Mouse (Mus musculus): ENCODE measurements around the gene Scpep1. TPM values are rescaled to one million over a fixed set of nuclear protein-coding genes. Genes with fewer than 3 reads are reported as not detected.
A peak's percentile ranks its signal among the peaks of the same experiment; 100 is the strongest.
"Not testable (repeated sequence)": the region's sequence is repeated elsewhere in the genome, so short reads cannot be mapped to it uniquely, and the experiment has no call there.

Scpep1 gene
- polyA plus RNA-seq, 1 experiment from 2014 or later: 72.9 TPM

GRCm38 (mm10) chr11:88901341-88901802 is 53.9 kb downstream of the Scpep1 start:
- no peak for DNase-seq (ENCODE audit: low spot score)
- 77% methylated on average over 7 of the region's 7 CpGs for WGBS
- Histone ChIP-seq H3K27ac (replicated peaks) (no peak overlapping the region), H3K27me3 (replicated peaks; ENCODE audit: low read depth, poor library complexity, severe bottlenecking) (peaks cover 24% of the 10 kb centered on the region; the same call in 1 of the 2 replicates), H3K36me3 (replicated peaks) (no peaks in the 10 kb centered on the region), H3K4me1 (peaks cover 15% of the 10 kb centered on the region), H3K9me3 (no peaks in the 10 kb centered on the region), H3K4me3 (no peak overlapping the region)

- H3K4me1 ChIP-seq: peaks cover 11% of the 10 kb centered on the region
- no peaks in the 10 kb centered on the region for H3K9me3 ChIP-seq
- H3K4me3 ChIP-seq: no peak overlapping the region
- no peak overlapping the region for H3K27ac ChIP-seq (replicated peaks)
- 87% methylated on average over 6 of the region's 6 CpGs for WGBS
- DNase-seq (ENCODE audit: low spot score): no peak
- H3K36me3 ChIP-seq (replicated peaks): no peaks in the 10 kb centered on the region
- H3K27me3 ChIP-seq (replicated peaks; ENCODE audit: low read depth, poor library complexity, severe bottlenecking): peaks cover 24% of the 10 kb centered on the region; the same call in 1 of the 2 replicates
These were observed 55.7 kb downstream of the Scpep1 start for GRCm38 (mm10) chr11:88899561-88899960.

DNA sequence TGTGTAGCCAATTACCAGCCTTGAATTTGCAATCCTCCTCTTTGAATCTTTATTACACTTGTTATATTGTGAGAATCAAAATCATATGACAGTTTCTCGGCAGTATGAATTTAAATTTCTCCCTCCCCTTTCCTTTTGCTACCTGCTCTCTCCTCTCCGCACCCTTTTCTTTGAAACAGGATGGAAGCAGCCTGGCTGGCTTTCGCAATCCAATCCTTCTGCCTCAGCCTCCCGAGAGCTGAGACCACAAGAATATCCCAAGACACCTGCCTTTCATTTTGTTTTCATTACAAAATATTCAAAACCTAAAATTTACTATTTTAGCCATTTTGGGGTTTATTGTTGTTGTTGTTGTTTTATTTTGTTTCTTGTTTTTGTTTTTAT is 56.9 kb downstream of the Scpep1 start:
- WGBS: 71% methylated on average over 4 of the region's 4 CpGs
- Histone ChIP-seq H3K4me3 (no peak overlapping the region), H3K27me3 (replicated peaks; ENCODE audit: low read depth, poor library complexity, severe bottlenecking) (peaks cover 24% of the 10 kb centered on the region; the same call in 1 of the 2 replicates), H3K4me1 (peaks cover 11% of the 10 kb centered on the region), H3K9me3 (no peaks in the 10 kb centered on the region), H3K27ac (replicated peaks) (no peak overlapping the region), H3K36me3 (replicated peaks) (no peaks in the 10 kb centered on the region)
- DNase-seq (ENCODE audit: low spot score): no peak

DNA sequence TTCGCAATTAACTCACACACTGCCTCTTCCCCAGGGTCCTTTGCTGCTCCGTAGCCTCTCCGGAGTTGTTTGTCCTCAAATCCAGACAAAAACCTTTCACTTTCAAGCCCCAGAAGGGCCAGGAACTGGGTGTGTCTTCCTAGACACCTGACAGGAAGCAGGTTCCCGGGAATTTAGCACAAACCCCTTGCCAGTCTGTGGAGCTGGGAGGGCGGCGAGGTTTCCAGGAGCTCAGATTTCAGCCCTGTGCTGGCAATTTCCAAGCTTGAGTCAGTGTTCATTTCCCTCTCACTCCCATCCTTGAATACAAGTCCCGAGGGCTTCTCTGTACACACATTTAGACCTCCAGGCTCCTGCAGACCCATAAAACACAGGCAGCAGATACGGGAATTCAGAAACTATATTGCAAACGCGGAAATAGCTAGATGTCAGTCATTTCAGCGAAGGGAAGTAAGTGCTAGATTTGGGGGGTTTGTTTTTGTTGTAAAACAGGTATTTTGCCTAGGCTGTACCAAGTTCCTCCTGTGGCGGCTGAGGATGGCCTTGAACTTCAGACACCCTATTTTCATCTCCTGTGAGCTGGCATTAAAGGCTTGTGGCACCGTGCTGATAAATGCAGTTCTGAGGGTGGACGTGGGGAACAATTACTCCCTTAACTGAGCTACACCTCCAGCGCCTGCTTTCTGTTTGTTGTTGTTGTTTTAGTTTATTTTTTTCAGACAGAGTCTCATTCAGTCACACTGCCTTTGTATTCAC is 57.5 kb downstream of the Scpep1 start:
- WGBS: 42% methylated on average over 15 of the region's 15 CpGs
- no peaks in the 10 kb centered on the region for H3K36me3 ChIP-seq (replicated peaks)
- H3K27ac ChIP-seq (replicated peaks): peak overlapping the region; percentile 3; the same call in 1 of the 2 replicates
- peak overlapping the region; percentile 37 for H3K4me3 ChIP-seq
- H3K4me1 ChIP-seq: peaks cover 11% of the 10 kb centered on the region
- H3K9me3 ChIP-seq: no peaks in the 10 kb centered on the region
- DNase-seq (ENCODE audit: low spot score): peak; percentile 62
- peaks cover 24% of the 10 kb centered on the region; the same call in 1 of the 2 replicates for H3K27me3 ChIP-seq (replicated peaks; ENCODE audit: low read depth, poor library complexity, severe bottlenecking)

- H3K9me3 ChIP-seq; H3K27ac ChIP-seq (replicated peaks); H3K36me3 ChIP-seq (replicated peaks); DNase-seq (ENCODE audit: low spot score); H3K4me1 ChIP-seq: not testable (repeated sequence)
- H3K27me3 ChIP-seq (replicated peaks; ENCODE audit: low read depth, poor library complexity, severe bottlenecking): peaks cover 21% of the 10 kb centered on the region; the same call in 1 of the 2 replicates
- peak overlapping the region; percentile 45 for H3K4me3 ChIP-seq
- WGBS: 45% methylated on average over 37 of the region's 39 CpGs
These were observed 59.4 kb downstream of the Scpep1 start for GRCm38 (mm10) chr11:88895800-88896232.

DNA sequence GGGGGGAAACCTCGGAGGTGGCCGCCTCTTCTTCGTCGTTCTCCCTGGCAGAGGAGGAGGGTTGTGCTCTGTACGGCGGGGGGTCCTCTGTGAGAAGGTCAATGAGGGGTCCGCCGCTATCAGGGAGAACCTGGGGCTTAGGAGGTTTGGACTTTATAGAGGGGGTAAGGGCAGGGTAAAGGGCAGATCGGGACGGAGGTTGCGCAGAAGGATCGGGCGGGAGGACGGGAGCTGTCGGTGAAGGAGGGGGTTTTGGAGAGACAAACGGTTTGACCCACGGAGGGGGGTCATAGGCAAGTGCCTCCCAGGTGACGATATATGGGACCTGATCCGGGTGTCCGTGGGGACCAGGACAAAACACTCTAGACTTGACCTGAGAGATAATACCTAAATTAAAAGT is 60.0 kb downstream of the Scpep1 start:
- not testable (repeated sequence) for H3K36me3 ChIP-seq (replicated peaks); DNase-seq (ENCODE audit: low spot score); H3K9me3 ChIP-seq; H3K4me3 ChIP-seq; H3K4me1 ChIP-seq; H3K27ac ChIP-seq (replicated peaks)
- peaks cover 20% of the 10 kb centered on the region; the same call in 1 of the 2 replicates for H3K27me3 ChIP-seq (replicated peaks; ENCODE audit: low read depth, poor library complexity, severe bottlenecking)
- WGBS: 35% methylated on average over 20 of the region's 20 CpGs

- not testable (repeated sequence) for H3K9me3 ChIP-seq; H3K27ac ChIP-seq (replicated peaks)
- 98% methylated on average over 12 of the region's 14 CpGs for WGBS
These were observed 61.0 kb downstream of the Scpep1 start for GRCm38 (mm10) chr11:88894279-88894678.

GRCm38 (mm10) chr11:88893501-88893900 is 61.8 kb downstream of the Scpep1 start:
- H3K27ac ChIP-seq (replicated peaks); DNase-seq (ENCODE audit: low spot score); H3K4me3 ChIP-seq; H3K9me3 ChIP-seq; H3K36me3 ChIP-seq (replicated peaks); H3K4me1 ChIP-seq: not testable (repeated sequence)
- H3K27me3 ChIP-seq (replicated peaks; ENCODE audit: low read depth, poor library complexity, severe bottlenecking): peaks cover 16% of the 10 kb centered on the region; the same call in 1 of the 2 replicates
- WGBS: 96% methylated on average over 4 of the region's 8 CpGs

More at GRCm38 (mm10) chr11:88894279-88894678, 61.0 kb downstream of the Scpep1 start:
- not testable (repeated sequence) for H3K4me3 ChIP-seq; H3K36me3 ChIP-seq (replicated peaks); DNase-seq (ENCODE audit: low spot score); H3K4me1 ChIP-seq
- H3K27me3 ChIP-seq (replicated peaks; ENCODE audit: low read depth, poor library complexity, severe bottlenecking): peaks cover 20% of the 10 kb centered on the region; the same call in 1 of the 2 replicates

- not testable (repeated sequence) for H3K4me1 ChIP-seq; H3K36me3 ChIP-seq (replicated peaks); H3K27ac ChIP-seq (replicated peaks); H3K9me3 ChIP-seq; H3K4me3 ChIP-seq; DNase-seq (ENCODE audit: low spot score)
- peaks cover 11% of the 10 kb centered on the region; the same call in 1 of the 2 replicates for H3K27me3 ChIP-seq (replicated peaks; ENCODE audit: low read depth, poor library complexity, severe bottlenecking)
- 96% methylated on average over 23 of the region's 24 CpGs for WGBS
These were observed 62.5 kb downstream of the Scpep1 start for GRCm38 (mm10) chr11:88892789-88893188.

GRCm38 (mm10) chr11:88891921-88892561 is 63.2 kb downstream of the Scpep1 start:
- DNase-seq (ENCODE audit: low spot score); H3K4me1 ChIP-seq: not testable (repeated sequence)
- 93% methylated on average over 22 of the region's 24 CpGs for WGBS

GRCm38 (mm10) chr11:88891446-88891845 is 63.8 kb downstream of the Scpep1 start:
- H3K27ac ChIP-seq (replicated peaks); H3K27me3 ChIP-seq (replicated peaks; ENCODE audit: low read depth, poor library complexity, severe bottlenecking); H3K4me3 ChIP-seq; H3K4me1 ChIP-seq; H3K36me3 ChIP-seq (replicated peaks); H3K9me3 ChIP-seq; DNase-seq (ENCODE audit: low spot score): not testable (repeated sequence)
- WGBS: 96% methylated on average over 12 of the region's 12 CpGs

More at GRCm38 (mm10) chr11:88891921-88892561, 63.2 kb downstream of the Scpep1 start:
- not testable (repeated sequence) for H3K27me3 ChIP-seq (replicated peaks; ENCODE audit: low read depth, poor library complexity, severe bottlenecking); H3K4me3 ChIP-seq; H3K9me3 ChIP-seq; H3K27ac ChIP-seq (replicated peaks); H3K36me3 ChIP-seq (replicated peaks)

DNA sequence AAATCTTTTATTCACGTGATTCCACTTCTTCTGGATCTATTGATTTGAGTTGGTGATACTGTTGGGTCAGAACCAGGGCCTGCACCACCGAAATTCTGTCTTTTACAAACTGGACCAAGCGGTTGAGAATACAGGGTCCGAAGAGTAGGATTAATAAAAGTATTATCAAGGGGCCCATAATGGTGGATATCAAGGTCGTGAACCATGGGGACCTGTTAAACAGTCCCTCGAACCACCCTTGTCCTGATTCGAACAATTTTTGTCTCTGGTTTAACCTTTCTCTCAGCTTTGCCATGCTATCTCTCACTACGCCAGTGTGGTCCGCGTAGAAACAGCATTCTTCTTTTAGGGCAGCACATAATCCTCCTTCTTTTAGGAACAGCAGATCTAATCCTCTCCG is 64.4 kb downstream of the Scpep1 start:
- not testable (repeated sequence) for DNase-seq (ENCODE audit: low spot score); H3K27me3 ChIP-seq (replicated peaks; ENCODE audit: low read depth, poor library complexity, severe bottlenecking); H3K36me3 ChIP-seq (replicated peaks); H3K4me3 ChIP-seq; H3K27ac ChIP-seq (replicated peaks); H3K4me1 ChIP-seq; H3K9me3 ChIP-seq
- WGBS: 92% methylated on average over 7 of the region's 11 CpGs
